Mouse (Mus musculus): ENCODE results near the gene Vmn1r126. TPM values are rescaled to one million over a fixed set of nuclear protein-coding genes. Genes with fewer than 3 reads are reported as not detected.

Gene Vmn1r126
- not detected for polyA plus RNA-seq (2017; shearing (Covaris generic))

DNA sequence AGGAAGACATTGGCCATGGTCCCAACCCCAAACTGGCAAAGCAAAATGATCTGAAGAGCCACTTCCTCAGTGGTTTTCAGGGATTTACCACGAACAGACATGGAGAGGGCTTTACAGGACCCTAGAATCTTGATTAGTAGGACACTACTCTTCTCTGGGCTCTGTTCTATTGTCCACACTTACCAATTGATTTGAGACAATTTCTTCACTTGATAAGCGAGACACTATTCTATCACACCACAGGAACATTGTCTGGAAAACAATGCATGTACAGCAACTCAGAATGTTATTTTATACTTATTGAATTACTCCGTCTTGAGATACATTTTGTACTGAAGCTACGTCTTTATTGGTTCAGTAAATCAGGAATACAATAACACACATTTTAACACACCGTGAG lies at the start of gene Vmn1r126:
Gene Vmn1r126 (minus strand): TSS at position 101 of the 400 bp plus-strand sequence.

DNA sequence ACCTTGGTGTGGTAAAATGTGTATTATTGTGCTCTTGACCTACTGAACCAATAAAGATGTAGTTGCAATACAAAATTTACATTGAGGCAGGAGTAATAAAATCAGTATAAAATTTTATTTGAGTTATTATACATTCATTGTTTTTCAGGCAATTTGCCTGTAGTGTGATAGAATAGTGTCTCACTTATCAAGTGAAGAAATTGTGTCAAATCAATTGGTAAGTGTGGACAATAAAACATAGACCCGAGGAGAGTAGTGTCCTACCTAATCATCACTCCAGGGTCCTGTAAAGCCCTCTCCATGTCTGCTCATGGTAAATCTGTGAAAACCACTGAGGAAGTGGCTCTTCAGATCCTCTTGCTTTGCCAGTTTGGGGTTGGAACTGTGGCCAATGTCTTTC lies 47.8 kb upstream of the Vmn1r126 start, which contains the start of gene Vmn1r128:
Gene Vmn1r128 (plus strand): TSS at position 301 of the 400 bp plus-strand sequence.

DNA sequence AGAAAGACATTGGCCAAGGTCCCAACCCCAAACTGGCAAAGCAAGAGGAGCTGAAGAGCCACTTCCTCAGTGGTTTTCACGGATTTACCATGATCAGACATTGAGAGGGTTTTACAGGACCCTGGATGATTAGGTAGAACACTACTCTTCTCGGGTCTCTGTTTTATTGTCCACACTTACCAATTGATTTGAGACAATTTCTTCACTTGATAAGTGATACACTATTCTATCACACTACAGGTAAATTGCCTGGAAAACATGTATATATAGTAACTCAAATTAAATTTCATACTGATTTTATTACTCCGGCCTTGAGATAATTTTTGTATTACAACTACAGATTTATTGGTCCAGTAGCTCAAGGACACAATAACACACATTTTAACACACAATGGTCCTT lies 18.5 kb upstream of the Vmn1r126 start, which contains the start of gene Vmn1r127:
Gene Vmn1r127 (minus strand): TSS at position 101 of the 400 bp plus-strand sequence.

GRCm38 (mm10) chr7:21271879-21272278 lies 29.4 kb downstream of the Vmn1r126 start, which contains the start of gene Vmn1r125:
Vmn1r125 (plus strand) TSS chr7:21272179.

DNA sequence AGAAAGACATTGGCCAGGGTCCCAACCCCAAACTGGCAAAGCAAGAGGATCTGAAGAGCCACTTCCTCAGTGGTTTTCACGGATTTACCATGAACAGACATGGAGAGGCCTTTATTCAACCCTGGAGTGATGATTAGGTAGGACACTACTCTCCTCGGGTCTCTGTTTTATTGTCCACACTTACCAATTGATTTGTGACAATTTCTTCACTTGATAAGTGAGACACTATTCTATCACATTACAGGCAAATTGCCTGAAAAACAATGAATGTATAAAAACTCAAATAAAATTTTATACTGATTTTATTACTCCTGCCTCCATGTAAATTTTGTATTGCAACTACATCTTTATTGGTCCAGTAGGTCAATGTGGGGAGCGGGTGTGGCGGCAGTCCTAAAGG lies 40.8 kb downstream of the Vmn1r126 start, which contains the start of gene Vmn1r124:
Gene Vmn1r124 (minus strand): TSS at position 101 of the 400 bp plus-strand sequence.

Other genes with a start within 250 kb of the Vmn1r126 start
- gene Vmn1r120, start 247.7 kb downstream of the Vmn1r126 start, polyA plus RNA-seq (2017; shearing (Covaris generic)), result not detected
- gene Vmn1r121, start 203.0 kb downstream of the Vmn1r126 start, polyA plus RNA-seq (2017; shearing (Covaris generic)), result not detected
- not detected for gene Vmn1r122, start 167.3 kb downstream of the Vmn1r126 start, polyA plus RNA-seq (2017; shearing (Covaris generic))
- gene Vmn1r123, start 139.3 kb downstream of the Vmn1r126 start, polyA plus RNA-seq (2017; shearing (Covaris generic)), result not detected
- not detected for gene Gm5157, start 111.0 kb downstream of the Vmn1r126 start, polyA plus RNA-seq (2017; shearing (Covaris generic))
- gene Vmn1r124, start 40.9 kb downstream of the Vmn1r126 start, polyA plus RNA-seq (2017; shearing (Covaris generic)), result not detected
- gene Vmn1r125, start 29.3 kb downstream of the Vmn1r126 start, polyA plus RNA-seq (2017; shearing (Covaris generic)), result not detected
- gene Vmn1r127, start 18.4 kb upstream of the Vmn1r126 start, polyA plus RNA-seq (2017; shearing (Covaris generic)), result not detected
- not detected for gene Vmn1r128, start 47.9 kb upstream of the Vmn1r126 start, polyA plus RNA-seq (2017; shearing (Covaris generic))
- not detected for gene Vmn1r129, start 59.8 kb upstream of the Vmn1r126 start, polyA plus RNA-seq (2017; shearing (Covaris generic))
- not detected for gene Gm6882, start 131.3 kb upstream of the Vmn1r126 start, polyA plus RNA-seq (2017; shearing (Covaris generic))
- not detected for gene Vmn1r130, start 210.3 kb upstream of the Vmn1r126 start, polyA plus RNA-seq (2017; shearing (Covaris generic))
- not detected for gene Vmn1r131, start 244.6 kb upstream of the Vmn1r126 start, polyA plus RNA-seq (2017; shearing (Covaris generic))

All from inflammation-experienced regulatory T-cells, adult 16 weeks (primary cell).